Mouse (Mus musculus): ENCODE measurements around the gene Arpc2. TPM values are rescaled to one million over a fixed set of nuclear protein-coding genes. Genes with fewer than 3 reads are reported as not detected.
"Not testable (repeated sequence)": the region's sequence is repeated elsewhere in the genome, so short reads cannot be mapped to it uniquely, and the experiment has no call there.

Gene Arpc2
- polyA plus RNA-seq, 1 experiment from 2014 or later, result 368 TPM

DNA sequence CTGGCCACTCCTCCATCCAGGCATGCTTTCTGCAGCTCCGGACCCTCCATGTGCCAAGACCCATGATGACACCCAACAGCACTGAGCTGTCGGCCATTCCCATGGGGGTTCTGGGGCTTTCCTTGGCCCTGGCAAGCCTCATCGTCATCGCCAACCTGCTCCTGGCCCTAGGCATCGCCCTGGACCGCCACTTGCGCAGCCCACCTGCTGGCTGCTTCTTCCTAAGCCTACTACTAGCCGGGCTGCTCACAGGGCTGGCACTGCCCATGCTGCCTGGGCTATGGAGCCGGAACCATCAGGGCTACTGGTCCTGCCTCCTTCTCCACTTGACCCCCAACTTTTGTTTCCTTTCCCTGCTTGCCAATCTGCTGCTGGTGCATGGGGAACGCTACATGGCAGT lies 42.7 kb downstream of the Arpc2 start, which contains the start of gene Gpbar1:
Gene Gpbar1 (plus strand): TSS at position 13 of the 400 bp plus-strand sequence.
- Histone ChIP-seq H3K4me1 (peaks cover 15% of the 10 kb centered on the region), H3K9me3 (replicated peaks) (no peaks in the 10 kb centered on the region), H3K36me3 (peaks cover 48% of the 10 kb centered on the region), H3K27ac (replicated peaks) (no peak within 1 kb of the TSS; the same call in 1 of the 2 replicates), H3K4me3 (no peak within 1 kb of the TSS), H3K27me3 (ENCODE audit: low read depth, poor library complexity, severe bottlenecking) (no peaks in the 10 kb centered on the region)
- WGBS, result 91% methylated on average over 10 of the region's 10 CpGs
- no peak for DNase-seq (ENCODE audit: low spot score)

DNA sequence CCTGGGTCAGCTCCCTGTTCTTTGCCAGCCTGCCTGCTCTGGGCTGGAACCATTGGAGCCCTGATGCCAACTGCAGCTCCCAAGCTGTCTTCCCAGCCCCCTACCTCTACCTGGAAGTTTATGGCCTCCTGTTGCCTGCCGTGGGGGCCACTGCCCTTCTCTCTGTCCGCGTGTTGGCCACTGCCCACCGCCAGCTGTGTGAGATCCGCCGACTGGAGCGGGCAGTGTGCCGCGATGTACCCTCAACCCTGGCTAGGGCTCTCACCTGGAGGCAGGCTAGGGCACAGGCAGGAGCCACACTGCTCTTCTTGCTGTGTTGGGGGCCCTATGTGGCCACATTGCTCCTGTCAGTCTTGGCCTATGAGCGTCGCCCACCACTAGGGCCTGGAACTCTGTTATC lies 43.1 kb downstream of the Arpc2 start:
- H3K27me3 ChIP-seq (ENCODE audit: low read depth, poor library complexity, severe bottlenecking), result no peaks in the 10 kb centered on the region
- H3K4me3 ChIP-seq, result no peak overlapping the region
- H3K9me3 ChIP-seq (replicated peaks), result no peaks in the 10 kb centered on the region
- peaks cover 19% of the 10 kb centered on the region for H3K4me1 ChIP-seq
- 90% methylated on average over 11 of the region's 11 CpGs for WGBS
- no peak overlapping the region for H3K27ac ChIP-seq (replicated peaks)
- H3K36me3 ChIP-seq, result peaks cover 48% of the 10 kb centered on the region
- DNase-seq (ENCODE audit: low spot score), result no peak

DNA sequence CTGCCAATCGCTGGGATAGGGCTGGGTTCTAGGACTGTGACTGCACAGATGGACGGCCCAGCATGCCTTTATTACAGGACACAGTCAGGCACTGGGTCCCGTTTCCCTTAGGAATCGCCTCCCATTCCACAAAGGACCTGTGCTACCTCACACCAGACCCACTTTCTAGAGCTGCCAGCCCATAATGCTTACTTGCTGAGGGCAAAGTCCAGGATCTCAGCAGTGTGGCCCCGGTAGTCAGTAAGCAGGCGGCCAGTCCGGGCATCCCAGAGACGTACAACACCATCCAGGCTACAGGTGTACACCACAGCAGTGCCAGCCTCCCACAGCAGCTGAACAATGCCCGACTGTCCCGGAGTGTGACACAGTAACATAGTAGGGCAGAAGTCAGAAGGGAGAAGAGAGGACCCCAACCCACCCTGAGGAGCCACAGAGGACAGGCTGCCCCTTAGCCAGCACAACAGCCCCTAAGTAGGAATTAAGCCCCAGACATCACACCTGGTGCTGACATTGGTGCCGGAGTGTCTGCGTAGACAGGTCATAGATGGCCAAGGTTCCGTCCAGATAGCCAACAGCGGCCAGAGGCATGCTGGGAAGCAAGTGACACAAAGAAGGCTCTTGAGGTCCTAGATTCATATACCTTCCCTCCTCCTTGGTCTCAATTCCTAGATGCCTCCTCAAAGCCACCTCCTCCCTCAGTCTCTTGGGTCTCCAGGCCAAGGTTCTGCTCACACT lies 44.9 kb downstream of the Arpc2 start:
- Histone ChIP-seq H3K36me3 (peaks cover 48% of the 10 kb centered on the region), H3K27ac (replicated peaks) (no peak overlapping the region)
- 93% methylated on average over 14 of the region's 14 CpGs for WGBS

DNA sequence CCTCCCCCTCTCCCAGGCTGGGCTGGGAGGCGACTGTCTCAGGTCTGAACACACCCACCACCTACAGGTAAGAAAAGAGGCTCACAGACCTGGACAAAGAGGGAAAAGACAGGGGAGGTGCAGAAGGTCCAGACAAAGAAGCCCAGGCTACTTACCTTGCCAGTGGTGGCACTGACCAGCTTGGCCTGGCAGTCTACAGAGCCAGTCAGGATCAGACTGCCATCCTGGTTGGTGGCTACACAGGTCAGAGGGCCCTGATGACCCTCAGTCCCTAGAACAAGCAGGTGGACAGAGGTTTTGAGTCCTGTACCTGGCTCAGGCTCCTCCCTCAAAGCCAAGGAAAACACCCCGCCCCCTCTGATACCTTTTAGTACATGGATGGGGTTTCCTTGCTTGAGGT lies 45.5 kb downstream of the Arpc2 start:
- 92% methylated on average over 2 of the region's 2 CpGs for WGBS

More for the DNA sequence above, 44.9 kb downstream of the Arpc2 start:
- H3K9me3 ChIP-seq (replicated peaks), result no peaks in the 10 kb centered on the region
- no peaks in the 10 kb centered on the region for H3K27me3 ChIP-seq (ENCODE audit: low read depth, poor library complexity, severe bottlenecking)
- peaks cover 27% of the 10 kb centered on the region for H3K4me1 ChIP-seq
- no peak for DNase-seq (ENCODE audit: low spot score)
- H3K4me3 ChIP-seq, result no peak overlapping the region

DNA sequence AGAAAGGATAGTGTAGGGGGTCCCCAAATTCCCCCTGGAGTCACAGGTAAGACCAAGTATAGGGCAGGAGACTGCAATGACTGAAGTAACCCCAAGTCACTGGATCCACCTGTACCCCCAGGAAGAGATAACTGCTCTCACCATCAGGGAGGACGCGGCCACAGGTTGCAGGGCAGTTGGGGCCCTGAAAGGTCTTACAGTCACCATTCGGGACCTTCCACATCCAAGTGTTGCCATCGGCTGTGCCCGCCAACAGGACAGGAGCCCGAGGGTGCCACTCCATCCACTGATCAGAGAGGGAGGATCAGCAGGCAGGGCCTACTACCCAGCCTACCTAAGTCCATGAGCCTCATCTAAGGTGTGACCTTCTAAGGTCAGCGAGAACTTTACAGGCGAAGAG lies 46.0 kb downstream of the Arpc2 start:
- Histone ChIP-seq H3K36me3 (peaks cover 48% of the 10 kb centered on the region), H3K4me1 (peaks cover 34% of the 10 kb centered on the region), H3K27ac (replicated peaks) (no peak overlapping the region), H3K4me3 (no peak overlapping the region), H3K9me3 (replicated peaks) (no peaks in the 10 kb centered on the region), H3K27me3 (ENCODE audit: low read depth, poor library complexity, severe bottlenecking) (no peaks in the 10 kb centered on the region)
- 92% methylated on average over 8 of the region's 8 CpGs for WGBS
- DNase-seq (ENCODE audit: low spot score), result no peak

More for the DNA sequence above, 45.5 kb downstream of the Arpc2 start:
- Histone ChIP-seq H3K27me3 (ENCODE audit: low read depth, poor library complexity, severe bottlenecking) (no peaks in the 10 kb centered on the region), H3K9me3 (replicated peaks) (no peaks in the 10 kb centered on the region), H3K27ac (replicated peaks) (no peak overlapping the region), H3K4me1 (peaks cover 33% of the 10 kb centered on the region), H3K4me3 (no peak overlapping the region), H3K36me3 (peaks cover 48% of the 10 kb centered on the region)
- no peak for DNase-seq (ENCODE audit: low spot score)

DNA sequence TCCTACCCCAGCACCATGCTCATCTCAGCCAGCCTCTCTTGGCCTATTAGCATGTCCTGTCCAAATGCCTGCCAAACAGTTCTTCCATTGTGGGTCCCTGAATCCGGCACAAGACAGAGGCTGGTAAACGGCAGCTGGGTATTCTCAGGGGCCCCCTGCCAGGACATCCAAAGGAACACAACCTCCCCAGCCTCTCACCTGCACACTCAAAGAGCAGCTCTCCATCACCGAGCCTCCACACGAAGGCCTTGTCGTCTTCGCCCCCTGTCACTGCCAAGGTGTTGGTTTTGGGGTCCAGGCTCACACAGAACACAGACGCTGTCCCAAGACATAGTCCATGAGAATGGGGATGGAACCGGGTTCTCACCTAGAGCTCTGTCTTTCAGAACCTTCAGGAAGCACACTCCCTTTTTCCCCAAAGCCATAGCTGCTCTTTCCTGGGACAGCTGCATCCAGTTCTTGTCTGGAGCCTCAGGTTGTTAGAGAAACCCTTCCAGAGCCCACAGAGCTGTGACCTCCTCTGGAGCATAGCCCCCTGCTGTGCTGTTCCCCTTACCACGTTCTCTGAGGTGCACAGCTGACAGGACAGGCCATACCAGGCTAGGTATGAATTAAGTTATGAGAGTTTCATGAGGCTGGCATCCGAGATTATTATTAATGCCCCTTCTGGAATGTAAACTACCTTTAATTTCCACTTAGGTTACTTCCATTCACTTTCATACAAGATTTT lies 47.2 kb downstream of the Arpc2 start:
- H3K4me1 ChIP-seq, result peaks cover 25% of the 10 kb centered on the region
- DNase-seq (ENCODE audit: low spot score), result no peak
- no peaks in the 10 kb centered on the region for H3K27me3 ChIP-seq (ENCODE audit: low read depth, poor library complexity, severe bottlenecking)
- no peak overlapping the region for H3K27ac ChIP-seq (replicated peaks)
- peaks cover 48% of the 10 kb centered on the region for H3K36me3 ChIP-seq
- peak overlapping the region; percentile 14; the same call in 1 of the 2 replicates for H3K4me3 ChIP-seq
- 90% methylated on average over 10 of the region's 10 CpGs for WGBS
- H3K9me3 ChIP-seq (replicated peaks), result no peaks in the 10 kb centered on the region

DNA sequence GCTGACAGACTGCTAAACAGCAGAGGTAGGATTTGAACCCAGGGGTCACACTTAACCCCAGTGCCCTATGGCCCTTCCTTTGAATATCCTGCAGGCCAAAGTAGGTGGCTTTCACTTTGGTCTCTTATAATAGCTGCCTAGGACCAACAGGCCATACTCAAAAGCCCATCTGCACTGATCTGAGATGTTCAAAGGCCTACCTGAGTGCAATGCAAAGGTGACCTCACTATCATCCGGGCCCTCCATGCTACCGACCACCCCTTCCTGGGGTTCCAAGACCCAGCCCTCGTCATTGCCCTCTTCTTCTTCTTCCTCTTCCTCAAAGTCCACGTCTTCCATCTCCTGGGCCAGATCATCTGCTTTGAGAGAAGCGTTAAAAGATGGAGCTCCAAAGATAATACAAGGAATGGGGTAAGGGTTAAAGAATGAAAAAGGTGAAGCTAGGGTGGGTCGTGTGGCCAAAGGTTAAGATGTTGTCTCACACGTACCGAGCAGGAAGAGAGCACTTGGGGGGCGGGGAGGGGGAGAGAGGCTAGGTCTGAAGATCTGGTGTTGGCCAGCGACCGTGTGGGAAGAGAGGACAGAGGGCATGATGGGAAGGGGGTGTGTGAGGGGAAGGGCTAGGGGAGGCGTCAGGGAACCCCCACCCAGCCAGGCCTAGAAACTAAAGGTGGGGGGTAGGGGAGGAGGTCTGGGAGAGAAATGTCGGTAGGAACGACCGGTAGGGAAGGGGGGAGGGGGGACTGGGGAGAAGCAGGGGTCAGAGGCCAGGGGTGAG lies 48.0 kb downstream of the Arpc2 start:
- Histone ChIP-seq H3K4me1 (peaks cover 25% of the 10 kb centered on the region), H3K36me3 (peaks cover 51% of the 10 kb centered on the region), H3K27ac (replicated peaks) (peak overlapping the region; percentile 83), H3K4me3 (peak overlapping the region; percentile 78), H3K9me3 (replicated peaks) (no peaks in the 10 kb centered on the region), H3K27me3 (ENCODE audit: low read depth, poor library complexity, severe bottlenecking) (no peaks in the 10 kb centered on the region)
- 14% methylated on average over 15 of the region's 15 CpGs for WGBS
- no peak for DNase-seq (ENCODE audit: low spot score)

DNA sequence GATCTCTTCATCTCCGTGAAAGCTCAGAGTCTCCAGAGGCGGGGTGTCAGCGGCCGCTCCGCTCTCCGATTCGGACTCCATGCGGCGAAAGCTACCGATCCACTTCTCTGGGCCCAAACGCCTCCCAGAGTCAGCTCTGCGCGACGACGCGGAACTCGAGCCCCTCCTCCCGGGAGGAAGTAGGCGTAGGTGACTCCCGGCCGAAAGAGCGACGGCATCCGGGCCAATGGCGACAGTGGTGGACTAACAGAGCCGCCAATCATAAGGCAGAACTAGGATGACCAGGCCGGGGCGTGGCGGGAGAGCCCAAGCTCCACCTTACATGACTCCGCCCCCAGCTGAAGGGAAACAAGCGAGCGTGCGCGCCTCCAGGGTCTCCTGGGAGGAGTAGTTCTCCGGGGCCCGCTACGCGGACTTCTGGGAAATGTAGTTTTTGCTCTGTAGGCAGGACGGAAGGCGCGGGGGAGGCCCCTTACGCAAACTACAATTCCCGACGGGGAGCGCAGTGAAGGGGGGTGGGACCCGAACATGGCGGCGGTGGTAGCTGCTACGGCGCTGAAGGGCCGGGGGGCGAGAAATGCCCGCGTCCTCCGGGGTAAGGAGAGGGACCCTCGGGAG lies 48.8 kb downstream of the Arpc2 start, which contains the start of the genes Aamp and Pnkd:
Gene Aamp (minus strand): TSS at position 196 of the 618 bp plus-strand sequence.
Gene Pnkd (plus strand): TSS at position 388 of the 618 bp plus-strand sequence.
- Histone ChIP-seq H3K4me1 (peaks cover 25% of the 10 kb centered on the region), H3K36me3 (peaks cover 51% of the 10 kb centered on the region), H3K27ac (replicated peaks) (peak within 1 kb of the TSS; percentile 83), H3K9me3 (replicated peaks) (no peaks in the 10 kb centered on the region), H3K27me3 (ENCODE audit: low read depth, poor library complexity, severe bottlenecking) (no peaks in the 10 kb centered on the region), H3K4me3 (peak within 1 kb of the TSS; percentile 78)
- under 1% methylated on average over 56 of the region's 56 CpGs for WGBS
- peak; percentile 100 for DNase-seq (ENCODE audit: low spot score)

DNA sequence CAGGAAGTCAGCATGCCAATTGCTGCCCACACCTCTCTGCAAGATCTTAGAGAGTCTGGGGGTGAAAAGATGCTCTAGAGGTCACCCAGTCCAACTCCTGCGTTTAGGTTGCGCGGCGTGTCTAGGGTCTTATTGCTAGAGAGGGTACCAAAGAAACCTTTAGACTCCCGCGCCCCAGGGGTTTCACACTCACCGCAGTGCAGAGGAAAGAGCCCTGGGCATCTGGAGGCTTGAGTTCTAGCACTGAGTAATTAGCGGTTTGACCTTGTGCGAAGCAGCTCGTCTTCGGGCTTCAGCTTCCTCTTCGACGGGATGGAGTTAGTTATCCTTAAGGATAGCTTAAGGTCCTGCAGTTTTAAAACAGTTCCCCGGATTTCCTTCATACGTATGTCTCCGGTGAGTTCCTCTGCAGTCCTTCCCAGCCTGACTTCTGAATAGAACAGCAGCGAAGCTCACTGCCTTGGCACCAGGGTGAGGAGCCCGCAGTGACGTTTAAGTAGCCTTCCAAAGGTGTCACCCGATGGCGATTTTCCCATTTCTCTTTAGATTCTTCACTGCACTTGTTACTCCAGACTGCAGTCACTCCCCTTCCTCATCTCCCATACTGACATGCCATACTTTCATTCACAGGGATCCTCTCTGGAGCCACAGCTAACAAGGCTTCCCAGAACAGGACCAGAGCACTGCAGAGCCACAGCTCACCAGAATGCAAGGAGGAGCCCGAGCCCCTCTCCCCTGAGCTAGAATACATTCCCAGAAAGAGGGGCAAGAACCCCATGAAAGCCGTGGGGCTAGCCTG lies 49.5 kb downstream of the Arpc2 start:
- WGBS, result 6% methylated on average over 23 of the region's 23 CpGs
- no peaks in the 10 kb centered on the region for H3K27me3 ChIP-seq (ENCODE audit: low read depth, poor library complexity, severe bottlenecking)
- H3K4me3 ChIP-seq, result peak overlapping the region; percentile 78
- peak overlapping the region; percentile 78 for H3K27ac ChIP-seq (replicated peaks)
- peaks cover 51% of the 10 kb centered on the region for H3K36me3 ChIP-seq
- no peaks in the 10 kb centered on the region for H3K9me3 ChIP-seq (replicated peaks)
- DNase-seq (ENCODE audit: low spot score), result no peak
- H3K4me1 ChIP-seq, result peaks cover 25% of the 10 kb centered on the region

DNA sequence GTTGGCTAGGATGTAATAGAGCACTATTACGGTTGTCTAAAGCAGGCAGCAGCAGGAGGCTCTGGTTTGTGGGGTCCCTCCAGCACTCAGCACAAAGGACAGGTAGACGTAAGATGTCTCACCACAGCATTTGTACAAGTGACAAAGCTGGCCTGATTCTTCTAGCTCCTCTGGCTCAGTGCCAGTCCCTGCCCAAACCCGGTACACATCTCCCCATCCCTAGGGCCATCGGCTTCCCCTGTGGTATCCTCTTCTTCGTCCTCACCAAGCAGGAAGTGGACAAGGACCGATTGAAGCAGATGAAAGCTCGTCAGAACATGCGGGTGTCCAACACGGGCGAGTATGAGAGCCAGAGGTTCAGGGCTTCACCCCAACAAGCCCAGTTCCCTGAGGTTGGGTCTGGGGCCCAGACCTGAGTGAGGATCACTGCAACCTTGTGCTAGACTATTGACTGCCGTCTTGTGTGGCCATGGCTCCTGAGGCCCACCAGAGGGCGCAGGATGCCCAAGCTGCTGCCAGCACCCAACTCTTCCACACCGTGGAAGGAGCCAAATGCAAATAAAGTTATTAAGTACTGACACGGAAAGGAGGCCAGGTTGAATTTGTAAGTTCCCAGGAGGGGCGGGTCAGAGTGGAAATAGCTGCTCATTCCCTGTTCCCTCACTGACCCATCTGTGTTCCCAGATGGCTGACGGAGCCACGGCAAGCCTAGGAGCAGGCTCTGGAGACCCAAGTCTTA lies 51.2 kb downstream of the Arpc2 start:
- not testable (repeated sequence) for H3K27me3 ChIP-seq (ENCODE audit: low read depth, poor library complexity, severe bottlenecking); H3K4me3 ChIP-seq; H3K9me3 ChIP-seq (replicated peaks); DNase-seq (ENCODE audit: low spot score); H3K27ac ChIP-seq (replicated peaks)
- WGBS, result 62% methylated on average over 15 of the region's 17 CpGs
- peaks cover 25% of the 10 kb centered on the region for H3K4me1 ChIP-seq
- peaks cover 51% of the 10 kb centered on the region for H3K36me3 ChIP-seq

DNA sequence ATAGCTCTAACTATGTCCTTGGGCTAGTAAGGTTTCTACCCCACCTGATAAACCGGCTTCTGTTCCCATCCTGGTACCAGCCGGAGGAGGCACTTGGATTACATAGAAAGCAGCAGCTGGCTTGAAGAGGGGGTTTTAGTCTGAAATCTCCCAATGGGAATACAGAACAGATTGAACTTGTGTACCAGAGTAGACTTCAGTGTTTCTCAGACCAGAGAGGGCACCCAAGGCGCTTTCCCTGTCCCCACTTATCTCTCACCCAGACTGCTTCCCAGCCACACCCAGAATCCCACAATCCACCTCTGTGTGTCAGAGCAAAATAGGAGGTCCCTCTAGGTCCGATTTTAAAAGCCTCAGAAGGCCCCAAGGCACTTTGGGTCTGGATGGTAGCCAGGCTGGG lies 52.4 kb downstream of the Arpc2 start:
- no peaks in the 10 kb centered on the region for H3K9me3 ChIP-seq (replicated peaks)
- peaks cover 19% of the 10 kb centered on the region for H3K4me1 ChIP-seq
- 76% methylated on average over 4 of the region's 4 CpGs for WGBS
- H3K27me3 ChIP-seq (ENCODE audit: low read depth, poor library complexity, severe bottlenecking), result no peaks in the 10 kb centered on the region
- H3K27ac ChIP-seq (replicated peaks), result no peak overlapping the region
- H3K4me3 ChIP-seq, result no peak overlapping the region
- H3K36me3 ChIP-seq, result peaks cover 48% of the 10 kb centered on the region
- no peak for DNase-seq (ENCODE audit: low spot score)
